Mouse (Mus musculus): ENCODE measurements around the gene Tenm4.
A peak's percentile ranks its signal among the peaks of the same experiment; 100 is the strongest.

Gene Tenm4

GRCm38 (mm10) chr7:96539248-96540034, 368.4 kb downstream of the Tenm4 start:
- peak; percentile 94 to 97 for DNase-seq

- no peak for DNase-seq
Measured at GRCm38 (mm10) chr7:96540458-96541096, 369.5 kb downstream of the Tenm4 start.

GRCm38 (mm10) chr7:96545979-96546378, 374.9 kb downstream of the Tenm4 start:
- DNase-seq: no peak

- no peak for DNase-seq
Measured at GRCm38 (mm10) chr7:96551809-96552208, 380.8 kb downstream of the Tenm4 start.

GRCm38 (mm10) chr7:96552292-96552860, 381.3 kb downstream of the Tenm4 start:
- DNase-seq: no peak

GRCm38 (mm10) chr7:96554277-96554690, 383.2 kb downstream of the Tenm4 start:
- DNase-seq: peak; percentile 22 to 62

- DNase-seq: no peak
Measured at GRCm38 (mm10) chr7:96555294-96555693, 384.2 kb downstream of the Tenm4 start.

GRCm38 (mm10) chr7:96556756-96557155, 385.7 kb downstream of the Tenm4 start:
- no peak for DNase-seq

- no peak for DNase-seq
Measured at GRCm38 (mm10) chr7:96562890-96563289, 391.8 kb downstream of the Tenm4 start.

GRCm38 (mm10) chr7:96563329-96564065, 392.5 kb downstream of the Tenm4 start:
- no peak for DNase-seq

GRCm38 (mm10) chr7:96565806-96566205, 394.8 kb downstream of the Tenm4 start:
- peak; percentile 64 to 73 for DNase-seq

GRCm38 (mm10) chr7:96566260-96566659, 395.2 kb downstream of the Tenm4 start:
- DNase-seq: no peak

- no peak for DNase-seq
Measured at GRCm38 (mm10) chr7:96568034-96568433, 397.0 kb downstream of the Tenm4 start.

GRCm38 (mm10) chr7:96570965-96571364, 399.9 kb downstream of the Tenm4 start:
- no peak for DNase-seq

GRCm38 (mm10) chr7:96572995-96573394, 401.9 kb downstream of the Tenm4 start:
- DNase-seq: no peak

GRCm38 (mm10) chr7:96575202-96575650, 404.2 kb downstream of the Tenm4 start:
- peak; percentile 91 to 94 for DNase-seq

- DNase-seq: no peak
Measured at GRCm38 (mm10) chr7:96582752-96583151, 411.7 kb downstream of the Tenm4 start.

- no peak for DNase-seq
Measured at GRCm38 (mm10) chr7:96587403-96587802, 416.4 kb downstream of the Tenm4 start.

GRCm38 (mm10) chr7:96588567-96588966, 417.5 kb downstream of the Tenm4 start:
- no peak for DNase-seq

- no peak for DNase-seq
Measured at GRCm38 (mm10) chr7:96595535-96596295, 424.7 kb downstream of the Tenm4 start.

- no peak for DNase-seq
Measured at GRCm38 (mm10) chr7:96596402-96597195, 425.6 kb downstream of the Tenm4 start.

GRCm38 (mm10) chr7:96597871-96598270, 426.8 kb downstream of the Tenm4 start:
- no peak for DNase-seq
